Mouse (Mus musculus): ENCODE data around the gene Zc3h10. TPM values are rescaled to one million over a fixed set of nuclear protein-coding genes. Genes with fewer than 3 reads are reported as not detected.

Gene Zc3h10
- polyA plus RNA-seq, 1 experiment from 2014 or later = 9.5 TPM

GRCm38 (mm10) chr10:128536266-128536940, 11.2 kb downstream of the Zc3h10 start:
- H3K36me3 ChIP-seq (ENCODE audit: control insufficient read depth, insufficient read depth) = no peaks in the 10 kb centered on the region
- peaks cover 4% of the 10 kb centered on the region; the same call in 1 of the 2 replicates for H3K4me1 ChIP-seq (ENCODE audit: control insufficient read depth, insufficient read depth, low read length)
- peak; percentile 95 for ATAC-seq (replicated peaks; ENCODE audit: extremely low read depth, insufficient read depth, low FRiP score)
- 15% methylated on average over 18 of the region's 18 CpGs for WGBS
- peak overlapping the region; percentile 61 for H3K4me2 ChIP-seq (ENCODE audit: low read depth, low read length)
- peak overlapping the region; percentile 52 for H3K9ac ChIP-seq (ENCODE audit: low read length)
- no peaks in the 10 kb centered on the region for H3K9me3 ChIP-seq (replicated peaks; ENCODE audit: control insufficient read depth, low read length)
- 0 out of 2 replicates have a peak overlapping the region, but pooled peaks have one; percentile 45 for H3K27ac ChIP-seq (ENCODE audit: low read length)
- H3K27me3 ChIP-seq (ENCODE audit: control insufficient read depth, insufficient read depth, low read length) = no peaks in the 10 kb centered on the region
- H3K4me3 ChIP-seq (ENCODE audit: low read length) = peak overlapping the region; percentile 27

DNA sequence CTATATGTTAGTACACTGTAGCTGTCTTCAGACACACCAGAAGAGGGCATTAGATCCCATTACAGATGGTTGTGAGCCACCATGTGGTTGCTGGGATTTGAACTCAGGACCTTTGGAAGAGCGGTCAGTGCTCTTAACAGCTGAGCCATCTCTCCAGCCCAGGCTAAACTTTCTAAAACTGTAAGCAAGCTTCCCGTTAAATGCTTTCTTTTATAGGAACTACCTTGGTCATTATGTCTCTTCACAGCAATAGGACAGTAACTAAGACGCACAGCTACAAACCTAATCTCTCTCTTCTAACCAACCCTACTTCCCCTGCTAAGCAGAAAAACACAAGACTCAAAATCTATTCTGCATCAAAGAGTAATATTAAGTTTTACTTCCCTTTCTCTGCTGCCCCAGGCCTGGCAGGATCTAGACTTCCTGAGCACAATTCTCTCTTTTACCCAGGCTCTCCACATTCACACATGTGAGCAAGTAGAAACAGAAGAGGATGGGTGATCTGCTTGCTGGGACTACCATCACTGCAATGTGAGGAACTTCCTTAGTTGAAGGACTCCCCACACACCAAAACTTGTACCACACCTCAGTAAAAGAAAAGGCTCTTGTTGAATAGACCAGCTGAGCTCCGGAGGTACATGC, 11.8 kb downstream of the Zc3h10 start:
- Histone ChIP-seq H3K27ac (ENCODE audit: low read length) (peak overlapping the region; percentile 45; the same call in 1 of the 2 replicates), H3K4me3 (ENCODE audit: low read length) (peak overlapping the region; percentile 27), H3K9ac (ENCODE audit: low read length) (peak overlapping the region; percentile 42), H3K36me3 (ENCODE audit: control insufficient read depth, insufficient read depth) (no peaks in the 10 kb centered on the region), H3K27me3 (ENCODE audit: control insufficient read depth, insufficient read depth, low read length) (no peaks in the 10 kb centered on the region), H3K4me1 (ENCODE audit: control insufficient read depth, insufficient read depth, low read length) (peaks cover 4% of the 10 kb centered on the region; the same call in 1 of the 2 replicates), H3K9me3 (replicated peaks; ENCODE audit: control insufficient read depth, low read length) (no peaks in the 10 kb centered on the region), H3K4me2 (ENCODE audit: low read depth, low read length) (peak overlapping the region; percentile 61)
- 79% methylated on average over 4 of the region's 4 CpGs for WGBS
- 0 out of 2 replicates have a peak, but pooled peaks have one; percentile 12 for ATAC-seq (replicated peaks; ENCODE audit: extremely low read depth, insufficient read depth, low FRiP score)

- no peak overlapping the region for H3K4me2 ChIP-seq (ENCODE audit: low read depth, low read length)
- no peak overlapping the region for H3K27ac ChIP-seq (ENCODE audit: low read length)
- H3K36me3 ChIP-seq (ENCODE audit: control insufficient read depth, insufficient read depth) = no peaks in the 10 kb centered on the region
- no peak for ATAC-seq (replicated peaks; ENCODE audit: extremely low read depth, insufficient read depth, low FRiP score)
- no peaks in the 10 kb centered on the region for H3K9me3 ChIP-seq (replicated peaks; ENCODE audit: control insufficient read depth, low read length)
- no peaks in the 10 kb centered on the region for H3K27me3 ChIP-seq (ENCODE audit: control insufficient read depth, insufficient read depth, low read length)
- no peak overlapping the region for H3K4me3 ChIP-seq (ENCODE audit: low read length)
- WGBS = 87% methylated on average over 2 of the region's 2 CpGs
- peaks cover 4% of the 10 kb centered on the region; the same call in 1 of the 2 replicates for H3K4me1 ChIP-seq (ENCODE audit: control insufficient read depth, insufficient read depth, low read length)
- no peak overlapping the region for H3K9ac ChIP-seq (ENCODE audit: low read length)
Observed at GRCm38 (mm10) chr10:128535206-128535605, 12.4 kb downstream of the Zc3h10 start.

- peaks cover 7% of the 10 kb centered on the region for H3K4me1 ChIP-seq (ENCODE audit: control insufficient read depth, insufficient read depth, low read length)
- H3K9ac ChIP-seq (ENCODE audit: low read length) = peak overlapping the region; percentile 61
- peak overlapping the region; percentile 81 for H3K27ac ChIP-seq (ENCODE audit: low read length)
- no peaks in the 10 kb centered on the region for H3K9me3 ChIP-seq (replicated peaks; ENCODE audit: control insufficient read depth, low read length)
- H3K4me2 ChIP-seq (ENCODE audit: low read depth, low read length) = peak overlapping the region; percentile 99
- peaks cover 2% of the 10 kb centered on the region for H3K36me3 ChIP-seq (ENCODE audit: control insufficient read depth, insufficient read depth)
- peak overlapping the region; percentile 95 for H3K4me3 ChIP-seq (ENCODE audit: low read length)
- ATAC-seq (replicated peaks; ENCODE audit: extremely low read depth, insufficient read depth, low FRiP score) = no peak
- 26% methylated on average over 28 of the region's 28 CpGs for WGBS
- H3K27me3 ChIP-seq (ENCODE audit: control insufficient read depth, insufficient read depth, low read length) = no peaks in the 10 kb centered on the region
Observed at GRCm38 (mm10) chr10:128526366-128527356, 20.9 kb downstream of the Zc3h10 start.

DNA sequence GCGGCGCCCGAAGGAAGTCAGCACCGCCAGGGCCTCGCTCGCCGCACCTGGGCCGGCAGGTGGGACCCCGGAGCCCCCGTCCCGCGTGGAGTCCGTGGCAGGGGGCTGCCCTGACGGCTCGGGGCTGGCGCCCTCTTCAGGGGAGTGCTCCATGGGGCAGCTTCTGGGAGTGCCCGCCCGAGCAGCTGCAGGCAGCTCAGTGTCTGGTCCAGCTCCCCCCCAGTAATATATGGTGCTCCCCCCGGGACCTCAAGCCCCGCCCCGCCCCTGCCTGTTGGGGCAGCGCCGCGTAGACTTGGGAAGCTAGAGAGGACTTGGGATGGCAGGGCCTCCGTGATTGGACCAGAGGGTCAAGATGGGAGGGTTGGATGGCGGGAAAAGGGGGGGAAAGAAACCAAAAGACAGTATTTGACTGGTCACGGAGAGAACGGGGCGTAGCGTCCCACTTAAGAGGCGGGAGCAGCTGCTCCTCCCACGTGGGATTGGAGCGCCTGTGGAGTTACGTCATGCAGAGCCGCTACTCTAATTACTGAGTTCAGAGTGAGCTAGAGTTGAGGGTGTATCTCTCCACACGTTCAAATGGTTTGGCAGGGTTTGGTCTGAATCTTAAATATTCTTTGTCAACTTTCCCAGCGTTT, 21.8 kb downstream of the Zc3h10 start, which contains the start of gene Esyt1:
TSS of gene Esyt1 (minus strand) at position 201 of the 638 bp plus-strand sequence.
- peak within 1 kb of the TSS; percentile 95 for H3K4me3 ChIP-seq (ENCODE audit: low read length)
- peak; percentile 98 for ATAC-seq (replicated peaks; ENCODE audit: extremely low read depth, insufficient read depth, low FRiP score)
- peaks cover 7% of the 10 kb centered on the region for H3K4me1 ChIP-seq (ENCODE audit: control insufficient read depth, insufficient read depth, low read length)
- no peaks in the 10 kb centered on the region for H3K9me3 ChIP-seq (replicated peaks; ENCODE audit: control insufficient read depth, low read length)
- peak within 1 kb of the TSS; percentile 91 for H3K9ac ChIP-seq (ENCODE audit: low read length)
- peak within 1 kb of the TSS; percentile 88 for H3K27ac ChIP-seq (ENCODE audit: low read length)
- no peaks in the 10 kb centered on the region for H3K27me3 ChIP-seq (ENCODE audit: control insufficient read depth, insufficient read depth, low read length)
- peaks cover 9% of the 10 kb centered on the region for H3K36me3 ChIP-seq (ENCODE audit: control insufficient read depth, insufficient read depth)
- WGBS = under 1% methylated on average over 37 of the region's 37 CpGs
- H3K4me2 ChIP-seq (ENCODE audit: low read depth, low read length) = peak within 1 kb of the TSS; percentile 99

- ATAC-seq (replicated peaks; ENCODE audit: extremely low read depth, insufficient read depth, low FRiP score) = peak; percentile 20
- H3K9ac ChIP-seq (ENCODE audit: low read length) = peak overlapping the region; percentile 91
- peak overlapping the region; percentile 88 for H3K27ac ChIP-seq (ENCODE audit: low read length)
- H3K9me3 ChIP-seq (replicated peaks; ENCODE audit: control insufficient read depth, low read length) = no peaks in the 10 kb centered on the region
- H3K4me2 ChIP-seq (ENCODE audit: low read depth, low read length) = peak overlapping the region; percentile 99
- H3K36me3 ChIP-seq (ENCODE audit: control insufficient read depth, insufficient read depth) = peaks cover 13% of the 10 kb centered on the region
- peak overlapping the region; percentile 95 for H3K4me3 ChIP-seq (ENCODE audit: low read length)
- H3K4me1 ChIP-seq (ENCODE audit: control insufficient read depth, insufficient read depth, low read length) = peaks cover 7% of the 10 kb centered on the region
- no peaks in the 10 kb centered on the region for H3K27me3 ChIP-seq (ENCODE audit: control insufficient read depth, insufficient read depth, low read length)
- whole genome bisulfite sequencing = under 1% methylated on average over 58 of the region's 58 CpGs
Observed at GRCm38 (mm10) chr10:128524732-128525662, 22.6 kb downstream of the Zc3h10 start.

DNA sequence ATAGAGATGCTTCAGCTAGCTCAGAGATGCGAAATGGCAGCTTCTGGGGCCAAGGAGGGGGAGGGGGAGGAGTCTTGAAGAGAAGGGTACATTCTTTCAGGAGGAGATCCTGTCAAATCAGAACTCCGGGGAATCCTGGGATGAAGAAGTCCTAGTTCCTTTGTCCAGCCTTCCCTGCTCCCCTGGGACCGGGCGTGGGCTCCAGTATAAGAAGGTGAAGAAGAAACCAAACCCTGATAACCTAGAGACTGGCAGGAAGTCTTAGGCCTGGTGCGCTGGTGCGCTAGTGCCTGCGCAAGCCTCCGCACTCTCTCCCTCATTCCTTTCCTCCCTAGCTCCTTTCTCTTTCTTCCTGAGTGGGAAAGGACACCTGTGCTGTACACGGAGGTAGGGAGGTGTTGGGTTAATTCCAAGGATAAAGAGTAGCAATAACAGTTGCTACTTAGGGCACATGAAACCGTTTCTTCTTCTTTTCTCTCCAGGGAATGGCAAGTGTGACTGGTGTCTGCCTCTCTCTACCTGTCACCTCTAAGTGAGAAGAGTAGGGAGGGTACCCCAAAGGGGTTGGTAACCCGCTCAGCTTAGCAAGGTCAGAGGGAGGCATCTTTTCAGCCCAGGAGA, 23.4 kb downstream of the Zc3h10 start:
- Histone ChIP-seq H3K27me3 (ENCODE audit: control insufficient read depth, insufficient read depth, low read length) (no peaks in the 10 kb centered on the region), H3K36me3 (ENCODE audit: control insufficient read depth, insufficient read depth) (peaks cover 15% of the 10 kb centered on the region), H3K9ac (ENCODE audit: low read length) (peak overlapping the region; percentile 91), H3K4me3 (ENCODE audit: low read length) (peak overlapping the region; percentile 95), H3K4me1 (ENCODE audit: control insufficient read depth, insufficient read depth, low read length) (peaks cover 7% of the 10 kb centered on the region), H3K27ac (ENCODE audit: low read length) (peak overlapping the region; percentile 88), H3K9me3 (replicated peaks; ENCODE audit: control insufficient read depth, low read length) (no peaks in the 10 kb centered on the region), H3K4me2 (ENCODE audit: low read depth, low read length) (peak overlapping the region; percentile 99)
- 40% methylated on average over 11 of the region's 11 CpGs for WGBS
- no peak for ATAC-seq (replicated peaks; ENCODE audit: extremely low read depth, insufficient read depth, low FRiP score)
